In the genomic region with DNA sequence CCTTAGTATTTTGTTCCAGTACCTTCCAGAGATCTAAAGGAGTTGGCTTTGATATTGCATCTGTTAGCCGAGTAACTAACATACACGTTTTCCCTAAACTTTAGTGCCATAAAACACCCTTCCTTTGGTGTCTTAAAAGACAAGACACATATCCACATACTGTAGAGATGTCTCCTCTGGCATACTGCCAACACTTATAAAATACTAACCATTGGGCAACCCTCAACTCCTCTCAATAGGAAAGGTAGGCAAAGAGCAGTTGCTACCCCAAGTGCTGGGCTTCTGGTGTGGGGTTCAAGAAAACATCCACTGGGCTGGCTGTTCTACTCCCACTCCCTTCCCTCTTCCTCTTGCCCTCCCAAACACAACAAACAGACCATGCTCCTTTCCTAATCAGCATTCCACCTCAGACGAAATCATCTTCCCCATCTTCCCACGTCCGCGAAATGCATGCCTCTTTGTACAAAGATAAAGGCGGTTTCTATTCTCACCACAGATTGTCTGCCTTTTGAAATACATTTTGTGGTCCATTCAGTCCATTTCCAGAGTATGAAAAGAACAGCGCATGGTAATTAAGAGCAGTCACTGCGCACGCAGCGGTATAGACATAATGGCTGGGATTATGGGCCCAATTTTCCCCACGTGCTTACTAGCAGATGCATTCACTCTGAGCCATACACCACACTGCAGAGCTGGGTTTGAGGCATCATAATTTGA, we compare ENCODE assay signal across 12 mouse cellular contexts.
DNase-seq lines count a peak whose midpoint lies in the region; ATAC-seq and TF ChIP-seq lines count a peak whose summit lies in the region.
"Had no signal": no experiment of that assay in that cellular context is flagged by ENCODE, and none has a peak within 500 bp of the region (broad histone marks: within the 10 kb centered on the region; RNA-seq: fewer than 3 reads in every experiment).

No protein-coding gene starts in this region.

- H3K27ac ChIP-seq in hindbrain, embryonic 11.5 days (ENCODE audit: low read depth, low read length): no peak overlapping the region
- H3K27ac ChIP-seq in hindbrain, embryonic 14.5 days: no peak overlapping the region
- no peak overlapping the region for H3K27ac ChIP-seq in forebrain, embryonic 13.5 days
- 0 out of 2 replicates have a peak overlapping the region, but pooled peaks have one; percentile 40 for H3K27ac ChIP-seq in left cerebral cortex, adult 2 months
- H3K27ac ChIP-seq in gastrocnemius, adult 2 months: no peak overlapping the region
- H3K27ac ChIP-seq: intestine, embryonic 15.5 days; liver, embryonic 14.5 days had no signal

- H3K9me3 ChIP-seq in hindbrain, embryonic 11.5 days (ENCODE audit: control insufficient read depth, low read length): no peaks in the 10 kb centered on the region
- H3K9me3 ChIP-seq in hindbrain, embryonic 14.5 days (ENCODE audit: control insufficient read depth, low read length): no peaks in the 10 kb centered on the region
- H3K9me3 ChIP-seq in forebrain, embryonic 13.5 days (replicated peaks): no peaks in the 10 kb centered on the region
- H3K9me3 ChIP-seq: intestine, embryonic 15.5 days had no signal

- no peaks in the 10 kb centered on the region for H3K4me1 ChIP-seq in hindbrain, embryonic 11.5 days (replicated peaks; ENCODE audit: control insufficient read depth, insufficient read depth, low read length)
- H3K4me1 ChIP-seq in hindbrain, embryonic 14.5 days (replicated peaks; ENCODE audit: control insufficient read depth, insufficient read depth, low read length): 0 out of 2 replicates have a peak, but pooled peaks cover 3% of the 10 kb centered on the region
- H3K4me1 ChIP-seq in forebrain, embryonic 13.5 days: peaks cover 8% of the 10 kb centered on the region
- H3K4me1 ChIP-seq: intestine, embryonic 15.5 days had no signal

- peak; percentile 9 for DNase-seq in hindbrain, embryonic 11.5 days (ENCODE audit: low spot score)
- no peak for DNase-seq in hindbrain, embryonic 14.5 days (ENCODE audit: low spot score)
- peak; percentile 13 to 36 for DNase-seq in left cerebral cortex, adult 2 months (ENCODE audit: extremely low spot score in 1 of 2, low spot score in 2 of 2)
- peak; percentile 67 for DNase-seq in right cerebral cortex, adult 18-20 months
- DNase-seq in heart, postnatal 4 days: no peak
- DNase-seq in gastrocnemius, adult 2 months: no peak
- DNase-seq: cerebellum, adult 11 months; thymus, postnatal 25 days had no signal

- no peaks in the 10 kb centered on the region for H3K27me3 ChIP-seq in hindbrain, embryonic 11.5 days (ENCODE audit: control insufficient read depth, insufficient read depth, low read length)
- no peaks in the 10 kb centered on the region for H3K27me3 ChIP-seq in hindbrain, embryonic 14.5 days (ENCODE audit: control insufficient read depth, insufficient read depth, low read length)
- no peaks in the 10 kb centered on the region for H3K27me3 ChIP-seq in forebrain, embryonic 13.5 days
- H3K27me3 ChIP-seq: intestine, embryonic 15.5 days had no signal

- H3K4me2 ChIP-seq in hindbrain, embryonic 11.5 days (replicated peaks; ENCODE audit: low read depth, low read length): no peak overlapping the region
- H3K4me2 ChIP-seq in hindbrain, embryonic 14.5 days (replicated peaks): no peak overlapping the region
- H3K4me2 ChIP-seq in forebrain, embryonic 13.5 days: peak overlapping the region; percentile 20; the same call in 1 of the 2 replicates
- H3K4me2 ChIP-seq: intestine, embryonic 15.5 days had no signal

- H3K9ac ChIP-seq in hindbrain, embryonic 11.5 days (ENCODE audit: low read depth, low read length): no peak overlapping the region
- no peak overlapping the region for H3K9ac ChIP-seq in hindbrain, embryonic 14.5 days
- H3K9ac ChIP-seq in forebrain, embryonic 13.5 days: no peak overlapping the region
- H3K9ac ChIP-seq: intestine, embryonic 15.5 days; liver, embryonic 14.5 days had no signal

- TF ChIP-seq CTCF in left cerebral cortex, adult 2 months (IDR thresholded peaks at IDR 0.05): no peak
- TF ChIP-seq CTCF in gastrocnemius, adult 2 months (IDR thresholded peaks at IDR 0.05): no peak

- H3K36me3 ChIP-seq in hindbrain, embryonic 11.5 days (ENCODE audit: control insufficient read depth, insufficient read depth, low read length): no peaks in the 10 kb centered on the region
- H3K36me3 ChIP-seq in hindbrain, embryonic 14.5 days (replicated peaks; ENCODE audit: control insufficient read depth, insufficient read depth): no peaks in the 10 kb centered on the region
- H3K36me3 ChIP-seq in forebrain, embryonic 13.5 days (ENCODE audit: poor library complexity, severe bottlenecking): no peaks in the 10 kb centered on the region
- H3K36me3 ChIP-seq: intestine, embryonic 15.5 days had no signal

- intact Hi-C loops in left cerebral cortex, adult 2 months (cut with DNase I): loop anchor here (1.0 to 10.0 kb wide), 4 partner anchors 92 to 451 kb away; no protein-coding TSS in a partner anchor
- intact Hi-C loops in gastrocnemius, adult 2 months (cut with DNase I): no loop called here

- WGBS in hindbrain, embryonic 11.5 days: 57% methylated on average over 12 of the region's 12 CpGs
- 33% methylated on average over 12 of the region's 12 CpGs for WGBS in hindbrain, embryonic 14.5 days
- 30% methylated on average over 12 of the region's 12 CpGs for WGBS in forebrain, embryonic 13.5 days

- H3K4me3 ChIP-seq in hindbrain, embryonic 11.5 days (ENCODE audit: low read depth, low read length): no peak overlapping the region
- H3K4me3 ChIP-seq in hindbrain, embryonic 14.5 days (replicated peaks; ENCODE audit: low read length): no peak overlapping the region
- H3K4me3 ChIP-seq in forebrain, embryonic 13.5 days: no peak overlapping the region
- H3K4me3 ChIP-seq in left cerebral cortex, adult 2 months: no peak overlapping the region
- H3K4me3 ChIP-seq in gastrocnemius, adult 2 months: no peak overlapping the region
- H3K4me3 ChIP-seq: intestine, embryonic 15.5 days had no signal

- ATAC-seq in hindbrain, embryonic 11.5 days (ENCODE audit: low FRiP score): peak; percentile 63
- no peak; the same call in 1 of the 2 replicates for ATAC-seq in hindbrain, embryonic 14.5 days (ENCODE audit: low FRiP score)
- ATAC-seq in forebrain, embryonic 13.5 days: peak; percentile 87
- ATAC-seq in inflammation-experienced regulatory T-cells, adult 6 months: no peak
- ATAC-seq: intestine, embryonic 15.5 days had no signal

Comparison
In these comparisons a context has a peak if more than half of its experiments do, and no peak if none do; other contexts are left out.
1. ATAC-seq: peak in hindbrain, embryonic 11.5 days (single experiment) and forebrain, embryonic 13.5 days (single experiment); none in hindbrain, embryonic 14.5 days (single experiment) and inflammation-experienced regulatory T-cells, adult 6 months (single experiment).
2. DNase-seq: peak in hindbrain, embryonic 11.5 days (single experiment), left cerebral cortex, adult 2 months (2 of 2) and right cerebral cortex, adult 18-20 months (single experiment); none in hindbrain, embryonic 14.5 days (single experiment), heart, postnatal 4 days (single experiment) and gastrocnemius, adult 2 months (single experiment).